Mouse (Mus musculus): Measurements from ENCODE around the gene Adprhl1. TPM values are rescaled to one million over a fixed set of nuclear protein-coding genes. Genes with fewer than 3 reads are reported as not detected.

Gene Adprhl1
- polyA plus RNA-seq, 1 experiment from 2014 or later = 18.1 TPM

DNA sequence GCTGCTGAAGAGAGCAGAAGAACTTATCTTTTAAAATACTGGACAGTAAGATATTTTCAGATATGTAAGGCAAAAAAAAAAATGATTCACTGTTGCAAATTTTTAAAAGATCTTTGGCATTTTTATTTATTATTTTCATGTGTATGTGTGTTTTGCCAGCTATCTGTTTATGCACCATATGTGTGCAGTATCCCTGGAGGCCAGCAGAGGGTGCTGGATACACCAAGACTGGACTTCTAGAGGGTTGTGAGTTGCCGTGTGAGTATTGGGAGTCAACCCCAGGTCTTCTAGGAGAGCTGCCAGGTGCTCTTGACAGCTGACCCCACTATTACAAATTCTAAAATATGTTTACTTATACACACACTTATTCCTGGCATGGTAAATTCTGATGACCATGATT lies 29.2 kb upstream of the Adprhl1 start:
- Histone ChIP-seq H3K36me3 (ENCODE audit: control insufficient read depth, insufficient read depth, low read length) (0 out of 2 replicates have a peak, but pooled peaks cover 4% of the 10 kb centered on the region), H3K4me1 (ENCODE audit: control insufficient read depth, insufficient read depth, low read length) (peaks cover 7% of the 10 kb centered on the region), H3K27ac (replicated peaks; ENCODE audit: low read depth, low read length) (no peak overlapping the region), H3K4me2 (ENCODE audit: low read depth, low read length) (no peak overlapping the region), H3K9me3 (ENCODE audit: control insufficient read depth, low read length) (no peaks in the 10 kb centered on the region), H3K4me3 (ENCODE audit: low read depth, low read length) (no peak overlapping the region), H3K27me3 (replicated peaks; ENCODE audit: control insufficient read depth, insufficient read depth, low read length) (no peaks in the 10 kb centered on the region), H3K9ac (ENCODE audit: low read depth, low read length) (no peak overlapping the region)
- no peak for ATAC-seq (ENCODE audit: low read depth)
- no peak for DNase-seq (ENCODE audit: low spot score)
- 78% methylated on average over 1 of the region's 1 CpGs for WGBS

DNA sequence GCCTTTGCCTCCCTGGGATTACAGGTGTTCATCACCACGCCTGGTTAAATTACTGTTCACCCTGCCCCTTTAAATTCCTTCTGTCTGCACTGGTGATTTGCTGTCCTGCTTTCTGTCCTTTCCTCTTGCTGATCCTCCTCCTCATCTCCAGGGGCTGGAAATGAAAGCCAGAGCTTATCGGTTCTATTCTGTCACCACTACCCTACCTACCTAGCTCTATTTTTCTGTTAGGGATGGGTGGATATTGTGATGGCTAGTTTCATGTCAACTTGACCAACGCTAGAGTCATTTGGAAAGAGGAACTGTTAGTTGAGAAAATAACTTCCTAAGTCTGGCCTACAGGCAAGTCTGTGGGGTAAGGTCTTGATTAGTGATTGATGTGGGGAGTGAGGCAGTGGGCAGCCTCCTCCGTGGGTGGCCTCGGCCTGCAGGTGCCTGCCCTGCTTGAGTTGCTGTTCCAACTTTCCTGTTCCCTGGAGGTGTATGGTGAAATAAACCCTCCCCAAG lies 23.0 kb upstream of the Adprhl1 start:
- DNase-seq (ENCODE audit: low spot score) (no peak), ATAC-seq (ENCODE audit: low read depth) (no peak)
- Histone ChIP-seq H3K4me3 (ENCODE audit: low read depth, low read length) (no peak overlapping the region), H3K27me3 (replicated peaks; ENCODE audit: control insufficient read depth, insufficient read depth, low read length) (no peaks in the 10 kb centered on the region), H3K36me3 (ENCODE audit: control insufficient read depth, insufficient read depth, low read length) (peaks cover 13% of the 10 kb centered on the region; the same call in 1 of the 2 replicates), H3K9me3 (ENCODE audit: control insufficient read depth, low read length) (no peaks in the 10 kb centered on the region), H3K4me1 (ENCODE audit: control insufficient read depth, insufficient read depth, low read length) (no peaks in the 10 kb centered on the region), H3K4me2 (ENCODE audit: low read depth, low read length) (no peak overlapping the region), H3K9ac (ENCODE audit: low read depth, low read length) (no peak overlapping the region), H3K27ac (replicated peaks; ENCODE audit: low read depth, low read length) (no peak overlapping the region)
- 86% methylated on average over 5 of the region's 5 CpGs for WGBS

DNA sequence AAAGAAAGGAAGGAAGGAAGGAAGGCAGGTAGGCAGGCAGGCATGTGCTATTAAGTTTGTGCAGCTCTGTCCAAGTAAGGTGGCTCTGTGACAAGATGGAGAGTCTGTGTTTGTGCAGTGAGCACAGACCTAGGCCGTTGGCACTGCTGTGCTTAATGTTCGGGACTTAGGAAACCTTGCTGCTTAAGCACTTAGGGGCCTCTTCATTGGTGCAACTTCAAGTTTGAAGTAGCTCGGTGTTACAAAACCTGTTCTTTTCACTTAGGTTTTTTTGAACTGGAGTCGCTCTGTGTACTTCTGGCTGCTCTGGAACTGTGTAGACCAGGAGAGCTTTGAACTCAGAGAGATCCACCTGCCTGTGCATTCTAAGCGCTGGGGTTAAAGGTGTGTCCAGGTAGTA lies 18.9 kb upstream of the Adprhl1 start:
- no peak overlapping the region for H3K27ac ChIP-seq (replicated peaks; ENCODE audit: low read depth, low read length)
- H3K9me3 ChIP-seq (ENCODE audit: control insufficient read depth, low read length) = no peaks in the 10 kb centered on the region
- H3K36me3 ChIP-seq (ENCODE audit: control insufficient read depth, insufficient read depth, low read length) = peaks cover 39% of the 10 kb centered on the region
- H3K4me3 ChIP-seq (ENCODE audit: low read depth, low read length) = no peak overlapping the region
- 84% methylated on average over 5 of the region's 5 CpGs for WGBS
- no peak overlapping the region for H3K4me2 ChIP-seq (ENCODE audit: low read depth, low read length)
- no peaks in the 10 kb centered on the region for H3K27me3 ChIP-seq (replicated peaks; ENCODE audit: control insufficient read depth, insufficient read depth, low read length)
- H3K9ac ChIP-seq (ENCODE audit: low read depth, low read length) = no peak overlapping the region
- no peaks in the 10 kb centered on the region for H3K4me1 ChIP-seq (ENCODE audit: control insufficient read depth, insufficient read depth, low read length)
- DNase-seq (ENCODE audit: low spot score) (no peak), ATAC-seq (ENCODE audit: low read depth) (no peak)

DNA sequence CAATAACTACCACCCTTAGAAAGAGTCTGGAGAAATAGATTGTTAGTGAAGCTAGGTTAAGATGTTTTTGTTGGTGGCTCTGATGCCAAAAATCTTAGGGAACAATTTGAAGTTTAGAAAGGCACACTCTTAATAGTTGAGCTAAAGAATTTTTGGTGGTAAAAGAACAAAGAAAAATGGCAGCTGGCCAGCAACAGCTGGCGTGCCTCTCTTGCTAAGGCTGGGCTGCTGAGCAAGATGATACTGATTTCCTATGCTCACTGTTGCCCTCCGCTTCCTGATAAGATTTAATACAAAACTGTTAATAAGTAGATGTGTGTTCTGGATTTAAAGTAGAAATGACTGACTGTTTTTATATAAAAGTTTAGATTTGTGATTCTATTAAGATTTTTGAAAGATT lies 13.6 kb upstream of the Adprhl1 start:
- WGBS = 62% methylated on average over 2 of the region's 2 CpGs
- no peak overlapping the region for H3K9ac ChIP-seq (ENCODE audit: low read depth, low read length)
- H3K9me3 ChIP-seq (ENCODE audit: control insufficient read depth, low read length) = no peaks in the 10 kb centered on the region
- H3K27ac ChIP-seq (replicated peaks; ENCODE audit: low read depth, low read length) = no peak overlapping the region
- DNase-seq (ENCODE audit: low spot score) (peak; percentile 64), ATAC-seq (ENCODE audit: low read depth) (no peak)
- no peak overlapping the region for H3K4me2 ChIP-seq (ENCODE audit: low read depth, low read length)
- H3K27me3 ChIP-seq (replicated peaks; ENCODE audit: control insufficient read depth, insufficient read depth, low read length) = no peaks in the 10 kb centered on the region
- no peak overlapping the region for H3K4me3 ChIP-seq (ENCODE audit: low read depth, low read length)
- H3K4me1 ChIP-seq (ENCODE audit: control insufficient read depth, insufficient read depth, low read length) = no peaks in the 10 kb centered on the region
- H3K36me3 ChIP-seq (ENCODE audit: control insufficient read depth, insufficient read depth, low read length) = peaks cover 36% of the 10 kb centered on the region

DNA sequence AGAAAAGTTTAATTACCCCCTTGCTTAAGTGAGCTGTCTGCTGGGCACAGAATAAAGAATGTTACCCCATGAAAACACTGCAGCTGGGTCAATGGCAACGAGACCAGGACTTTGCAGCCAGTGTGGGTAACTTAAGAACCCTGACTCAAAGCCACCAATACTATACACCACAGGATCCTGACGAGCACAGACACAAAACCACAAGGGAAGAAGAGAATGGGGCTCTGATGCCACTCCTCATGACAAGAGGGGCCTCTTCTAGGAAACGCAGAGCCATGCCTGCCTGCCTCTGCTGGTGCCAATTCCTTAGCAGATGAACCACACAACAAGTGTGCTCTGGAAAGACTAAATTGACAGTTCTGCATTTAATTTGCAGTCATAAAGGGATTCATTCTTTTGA lies 9.4 kb upstream of the Adprhl1 start:
- ATAC-seq (ENCODE audit: low read depth) (no peak), DNase-seq (ENCODE audit: low spot score) (no peak)
- H3K36me3 ChIP-seq (ENCODE audit: control insufficient read depth, insufficient read depth, low read length) = peaks cover 25% of the 10 kb centered on the region
- no peak overlapping the region for H3K9ac ChIP-seq (ENCODE audit: low read depth, low read length)
- H3K4me1 ChIP-seq (ENCODE audit: control insufficient read depth, insufficient read depth, low read length) = no peaks in the 10 kb centered on the region
- WGBS = 57% methylated on average over 3 of the region's 3 CpGs
- H3K27me3 ChIP-seq (replicated peaks; ENCODE audit: control insufficient read depth, insufficient read depth, low read length) = no peaks in the 10 kb centered on the region
- H3K9me3 ChIP-seq (ENCODE audit: control insufficient read depth, low read length) = no peaks in the 10 kb centered on the region
- no peak overlapping the region for H3K4me3 ChIP-seq (ENCODE audit: low read depth, low read length)
- H3K27ac ChIP-seq (replicated peaks; ENCODE audit: low read depth, low read length) = no peak overlapping the region
- no peak overlapping the region for H3K4me2 ChIP-seq (ENCODE audit: low read depth, low read length)

DNA sequence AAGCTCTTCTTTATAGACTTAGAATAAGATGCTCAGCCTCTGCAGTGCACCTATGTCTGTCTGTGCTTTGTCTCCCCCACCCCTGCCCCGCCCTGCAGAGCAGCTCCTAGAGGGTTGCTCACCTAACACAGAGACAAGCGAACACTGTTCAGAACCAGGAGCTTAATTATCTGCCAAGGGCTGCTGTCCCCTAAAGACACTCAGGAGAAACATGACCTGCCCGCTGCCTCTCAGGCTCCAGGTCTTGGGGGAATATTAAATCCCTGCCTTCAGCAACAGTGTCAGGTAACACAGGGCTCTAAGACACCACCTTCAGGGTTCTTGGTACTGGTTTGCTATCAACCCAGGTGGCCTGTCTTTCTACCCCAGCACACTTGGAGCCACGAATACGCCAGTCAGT lies 549 bp downstream of the Adprhl1 start:
- no peak overlapping the region for H3K27ac ChIP-seq (replicated peaks; ENCODE audit: low read depth, low read length)
- no peak overlapping the region for H3K4me3 ChIP-seq (ENCODE audit: low read depth, low read length)
- peaks cover 31% of the 10 kb centered on the region for H3K36me3 ChIP-seq (ENCODE audit: control insufficient read depth, insufficient read depth, low read length)
- H3K9me3 ChIP-seq (ENCODE audit: control insufficient read depth, low read length) = no peaks in the 10 kb centered on the region
- peak; percentile 31 for DNase-seq (ENCODE audit: low spot score)
- no peak overlapping the region; the same call in 1 of the 2 replicates for H3K9ac ChIP-seq (ENCODE audit: low read depth, low read length)
- H3K4me2 ChIP-seq (ENCODE audit: low read depth, low read length) = no peak overlapping the region
- peak; percentile 59 for ATAC-seq (ENCODE audit: low read depth)
- 52% methylated on average over 5 of the region's 5 CpGs for WGBS
- H3K4me1 ChIP-seq (ENCODE audit: control insufficient read depth, insufficient read depth, low read length) = 0 out of 2 replicates have a peak, but pooled peaks cover 5% of the 10 kb centered on the region
- H3K27me3 ChIP-seq (replicated peaks; ENCODE audit: control insufficient read depth, insufficient read depth, low read length) = no peaks in the 10 kb centered on the region

DNA sequence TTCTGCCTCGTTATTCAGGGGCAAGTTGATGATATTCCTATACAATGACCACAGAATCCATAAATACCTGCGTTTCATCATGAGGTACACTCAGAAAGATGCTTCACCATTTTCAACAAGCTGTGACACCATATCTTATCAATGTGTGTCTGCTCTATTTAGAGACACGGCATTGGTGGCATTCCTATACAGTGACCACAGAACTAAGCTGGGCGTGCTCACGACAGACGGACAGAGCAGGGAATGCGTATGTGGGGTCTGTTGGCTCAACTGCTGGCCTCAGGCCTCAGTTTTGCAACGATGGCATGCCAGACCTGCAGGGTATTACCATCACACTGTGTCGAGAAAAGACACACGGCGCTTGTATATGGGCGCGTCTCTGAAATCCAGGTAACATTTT lies 1.1 kb downstream of the Adprhl1 start:
- Histone ChIP-seq H3K9ac (ENCODE audit: low read depth, low read length) (no peak overlapping the region), H3K27ac (replicated peaks; ENCODE audit: low read depth, low read length) (no peak overlapping the region), H3K27me3 (replicated peaks; ENCODE audit: control insufficient read depth, insufficient read depth, low read length) (no peaks in the 10 kb centered on the region), H3K9me3 (ENCODE audit: control insufficient read depth, low read length) (no peaks in the 10 kb centered on the region), H3K4me1 (ENCODE audit: control insufficient read depth, insufficient read depth, low read length) (0 out of 2 replicates have a peak, but pooled peaks cover 5% of the 10 kb centered on the region), H3K4me3 (ENCODE audit: low read depth, low read length) (no peak overlapping the region), H3K36me3 (ENCODE audit: control insufficient read depth, insufficient read depth, low read length) (peaks cover 25% of the 10 kb centered on the region), H3K4me2 (ENCODE audit: low read depth, low read length) (no peak overlapping the region)
- DNase-seq (ENCODE audit: low spot score) (no peak), ATAC-seq (ENCODE audit: low read depth) (no peak)
- 83% methylated on average over 13 of the region's 13 CpGs for WGBS

DNA sequence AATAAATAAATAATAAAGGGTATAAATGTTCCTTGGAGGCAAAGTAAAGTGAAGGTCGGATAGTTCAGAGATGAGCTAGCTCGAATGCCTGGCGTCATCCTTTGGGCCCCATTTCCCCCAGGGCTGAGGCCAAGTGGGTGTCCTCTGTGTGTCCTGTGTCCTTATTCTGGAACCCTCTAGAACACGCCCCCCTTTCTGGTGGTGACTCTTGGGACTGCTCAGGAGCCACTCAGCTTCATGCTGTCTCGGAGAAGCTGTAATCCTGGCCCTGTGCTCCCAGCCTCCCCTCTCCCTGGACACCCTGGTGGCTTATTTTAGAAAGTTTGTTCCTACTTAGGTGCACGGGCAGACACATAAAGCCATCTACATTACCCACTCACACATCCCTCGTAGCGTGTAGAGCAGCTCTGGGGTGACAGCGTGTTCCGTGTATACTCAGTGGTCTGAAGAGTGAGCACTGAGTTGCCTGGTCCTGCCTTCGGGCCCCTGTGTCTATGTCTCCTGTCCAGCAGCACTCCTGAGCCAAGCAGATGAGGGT lies 9.6 kb downstream of the Adprhl1 start:
- H3K4me3 ChIP-seq (ENCODE audit: low read depth, low read length) = no peak overlapping the region
- DNase-seq (ENCODE audit: low spot score) = no peak
- no peak overlapping the region for H3K9ac ChIP-seq (ENCODE audit: low read depth, low read length)
- no peaks in the 10 kb centered on the region for H3K36me3 ChIP-seq (ENCODE audit: control insufficient read depth, insufficient read depth, low read length)
- no peak for ATAC-seq (ENCODE audit: low read depth)
- H3K27ac ChIP-seq (replicated peaks; ENCODE audit: low read depth, low read length) = no peak overlapping the region
- no peaks in the 10 kb centered on the region for H3K4me1 ChIP-seq (ENCODE audit: control insufficient read depth, insufficient read depth, low read length)
- H3K9me3 ChIP-seq (ENCODE audit: control insufficient read depth, low read length) = no peaks in the 10 kb centered on the region
- H3K27me3 ChIP-seq (replicated peaks; ENCODE audit: control insufficient read depth, insufficient read depth, low read length) = no peaks in the 10 kb centered on the region
- no peak overlapping the region for H3K4me2 ChIP-seq (ENCODE audit: low read depth, low read length)
- WGBS = 83% methylated on average over 11 of the region's 11 CpGs
